Mouse (Mus musculus) MEL (cell line): ENCODE results near the gene Tmbim7. TPM values are rescaled to one million over a fixed set of nuclear protein-coding genes. Genes with fewer than 3 reads are reported as not detected.

ENCODE experiments used
- DNase-seq: peaks from one replicate; pipeline ENCODE4 v3.0.0; 2011; ENCODE audit warnings: low read depth, low spot score
- H3K27ac ChIP-seq: 2 replicates; pipeline ENCODE4 v1.5.1; 2012; ENCODE audit warnings: low read depth, mild to moderate bottlenecking, control low read depth, low read length, moderate library complexity; ENCODE audit not compliant: control insufficient read depth
- H3K27me3 ChIP-seq, 2 experiments: fragments of 150-350 bp in 1 of 2; sonication (generic) in 1 of 2; 2 replicates each; pipeline ENCODE4 v1.6.1; 2012; ENCODE audit warnings: low read length in 2 of 2, mild to moderate bottlenecking in 2 of 2, improper control_type of control experiment in 1 of 2, moderate library complexity in 1 of 2; ENCODE audit not compliant: insufficient read depth in 2 of 2, control insufficient read depth in 1 of 2
- H3K36me3 ChIP-seq, 2 experiments: 2 replicates each; pipeline ENCODE4 v1.6.1; 2012 to 2014; ENCODE audit warnings: low read length in 2 of 2, improper control_type of control experiment in 1 of 2, inconsistent platforms in 1 of 2, mild to moderate bottlenecking in 1 of 2; ENCODE audit not compliant: insufficient read depth in 2 of 2, control insufficient read depth in 1 of 2
- H3K4me1 ChIP-seq, 2 experiments: fragments of 150-350 bp in 1 of 2; sonication (generic) in 1 of 2; 2 replicates each; pipeline ENCODE4 v1.6.1; 2012; ENCODE audit warnings: low read length in 2 of 2, improper control_type of control experiment in 1 of 2, mild to moderate bottlenecking in 1 of 2; ENCODE audit not compliant: insufficient read depth in 2 of 2, control insufficient read depth in 1 of 2
- H3K4me3 ChIP-seq, 2 experiments: fragments of 150-350 bp in 1 of 2; sonication (generic) in 1 of 2; 2 replicates each; pipeline ENCODE4 v1.5.1; 2012; ENCODE audit warnings: low read depth in 2 of 2, low read length in 2 of 2, mild to moderate bottlenecking in 2 of 2, moderate library complexity in 2 of 2, control low read depth in 1 of 2, improper control_type of control experiment in 1 of 2; ENCODE audit not compliant: control insufficient read depth in 1 of 2, insufficient read depth in 1 of 2
- H3K79me2 ChIP-seq: 2 replicates; pipeline ENCODE4 v1.6.1; 2012; ENCODE audit warnings: mild to moderate bottlenecking, low read length, moderate library complexity; ENCODE audit not compliant: control insufficient read depth, poor library complexity, insufficient read depth
- H3K9ac ChIP-seq: 2 replicates; pipeline ENCODE4 v1.6.1; 2012; ENCODE audit warnings: low read depth, mild to moderate bottlenecking, control low read depth, low read length, moderate library complexity; ENCODE audit not compliant: control insufficient read depth, poor library complexity, severe bottlenecking
- H3K9me3 ChIP-seq: fragments of 150-350 bp; sonication (generic); replicated peaks from 2 replicates; pipeline ENCODE4 v1.6.1; 2012; ENCODE audit warnings: mild to moderate bottlenecking, low read length, improper control_type of control experiment, moderate library complexity; ENCODE audit not compliant: insufficient read depth
- CTCF ChIP-seq, 3 experiments: IDR thresholded peaks in 2 of 3; conservative IDR thresholded peaks in 1 of 3; 2 replicates each; pipeline ENCODE4 v1.5.1; 2011 to 2012; ENCODE audit warnings: low read length in 3 of 3, low read depth in 2 of 3, mild to moderate bottlenecking in 2 of 3, improper control_type of control experiment in 1 of 3, inconsistent platforms in 1 of 3, mixed read lengths in 1 of 3, moderate library complexity in 1 of 3; ENCODE audit not compliant: control insufficient read depth in 1 of 3, insufficient read depth in 1 of 3, poor library complexity in 1 of 3, severe bottlenecking in 1 of 3
- ELF1 ChIP-seq: IDR thresholded peaks from 2 replicates; pipeline ENCODE4 v1.6.1; 2014; ENCODE audit warnings: low read depth, mild to moderate bottlenecking, inconsistent platforms, low read length, improper control_type of control experiment, moderate library complexity
- EP300 ChIP-seq, 2 experiments: IDR thresholded peaks; 2 replicates each; pipeline ENCODE4 v1.6.1; 2011; ENCODE audit warnings: improper control_type of control experiment in 2 of 2, low read length in 2 of 2, low read depth in 1 of 2, mild to moderate bottlenecking in 1 of 2
- GABPA ChIP-seq: IDR thresholded peaks from 2 replicates; pipeline ENCODE4 v1.6.1; 2012; ENCODE audit warnings: low read depth, mild to moderate bottlenecking, inconsistent platforms, low read length, improper control_type of control experiment, moderate library complexity
- GATA1 ChIP-seq: IDR thresholded peaks from 2 replicates; pipeline ENCODE4 v1.6.1; 2011; ENCODE audit warnings: low read depth, low read length, improper control_type of control experiment
- HCFC1 ChIP-seq: IDR thresholded peaks from 2 replicates; pipeline ENCODE4 v1.6.1; 2012; ENCODE audit warnings: low read depth, mild to moderate bottlenecking, inconsistent platforms, low read length, improper control_type of control experiment, moderate library complexity
- JUND ChIP-seq: IDR thresholded peaks from 2 replicates; pipeline ENCODE4 v1.6.1; 2011; ENCODE audit warnings: low read depth, mild to moderate bottlenecking, improper control_type of control experiment, low read length
- MAX ChIP-seq: IDR thresholded peaks from 2 replicates; pipeline ENCODE4 v1.6.1; 2011; ENCODE audit warnings: low read length, improper control_type of control experiment
- MXI1 ChIP-seq: IDR thresholded peaks from 2 replicates; pipeline ENCODE4 v1.6.1; 2011; ENCODE audit warnings: mild to moderate bottlenecking, low read depth, low read length, improper control_type of control experiment
- NELFE ChIP-seq: IDR thresholded peaks from 2 replicates; pipeline ENCODE4 v1.6.1; 2011; ENCODE audit warnings: low read depth, low read length, improper control_type of control experiment
- POLR2A ChIP-seq, 2 experiments: IDR thresholded peaks; 2 replicates each; pipeline ENCODE4 v1.6.1; 2011 to 2012; ENCODE audit warnings: low read length in 2 of 2, mild to moderate bottlenecking in 2 of 2, control low read depth in 1 of 2, improper control_type of control experiment in 1 of 2, low read depth in 1 of 2, moderate library complexity in 1 of 2; ENCODE audit not compliant: control insufficient read depth in 1 of 2, insufficient read depth in 1 of 2, poor library complexity in 1 of 2
- RAD21 ChIP-seq: IDR thresholded peaks from 2 replicates; pipeline ENCODE4 v1.6.1; 2011; ENCODE audit warnings: mild to moderate bottlenecking, low read depth, low read length, improper control_type of control experiment
- RCOR1 ChIP-seq: IDR thresholded peaks from 2 replicates; pipeline ENCODE4 v1.6.1; 2012; ENCODE audit warnings: low read depth, mild to moderate bottlenecking, inconsistent platforms, low read length, improper control_type of control experiment
- SIN3A ChIP-seq: IDR thresholded peaks from 2 replicates; pipeline ENCODE4 v1.6.1; 2012; ENCODE audit warnings: low read length, improper control_type of control experiment, inconsistent platforms
- TBP ChIP-seq: IDR thresholded peaks from 2 replicates; pipeline ENCODE4 v1.8.0; 2011; ENCODE audit warnings: low read depth, low read length, improper control_type of control experiment
- TCF12 ChIP-seq: IDR thresholded peaks from 2 replicates; pipeline ENCODE4 v1.6.1; 2014; ENCODE audit warnings: low read depth, mild to moderate bottlenecking, inconsistent platforms, low read length, improper control_type of control experiment, moderate library complexity
- UBTF ChIP-seq: IDR thresholded peaks from 2 replicates; pipeline ENCODE4 v1.6.1; 2012; ENCODE audit warnings: low read depth, mild to moderate bottlenecking, inconsistent platforms, low read length, improper control_type of control experiment, moderate library complexity, borderline replicate concordance; ENCODE audit not compliant: insufficient read depth
- USF2 ChIP-seq, 2 experiments: IDR thresholded peaks; 2 replicates each; pipeline ENCODE4 v1.6.1; 2011 to 2012; ENCODE audit warnings: improper control_type of control experiment in 2 of 2, low read length in 2 of 2, borderline replicate concordance in 1 of 2, inconsistent platforms in 1 of 2, low read depth in 1 of 2, mild to moderate bottlenecking in 1 of 2; ENCODE audit not compliant: insufficient read depth in 1 of 2
- polyA plus RNA-seq, 2 experiments: library from polyadenylated mRNA; stranded (reverse) in 1 of 2; unstranded in 1 of 2; fragments of >175 nt in 1 of 2; fragments of >200 nt in 1 of 2; gene quantifications; 2 replicates each; pipeline versions ENCODE4 v1.2.1 to v1.2.4; 2012; ENCODE audit warnings: low replicate concordance in 2 of 2, low read depth in 1 of 2; ENCODE audit not compliant: insufficient read length in 2 of 2, insufficient read depth in 1 of 2, missing spikeins in 1 of 2
- total RNA-seq: library from RNA; depleted of rRNA; stranded (reverse); fragments of 300-350 nt; gene quantifications from 2 replicates; pipeline ENCODE4 v1.2.3, GENCODE M21; 2012

The Tmbim7 gene
- total and polyA plus RNA-seq, 3 experiments, result 0.06 TPM; not detected in 2

DNA sequence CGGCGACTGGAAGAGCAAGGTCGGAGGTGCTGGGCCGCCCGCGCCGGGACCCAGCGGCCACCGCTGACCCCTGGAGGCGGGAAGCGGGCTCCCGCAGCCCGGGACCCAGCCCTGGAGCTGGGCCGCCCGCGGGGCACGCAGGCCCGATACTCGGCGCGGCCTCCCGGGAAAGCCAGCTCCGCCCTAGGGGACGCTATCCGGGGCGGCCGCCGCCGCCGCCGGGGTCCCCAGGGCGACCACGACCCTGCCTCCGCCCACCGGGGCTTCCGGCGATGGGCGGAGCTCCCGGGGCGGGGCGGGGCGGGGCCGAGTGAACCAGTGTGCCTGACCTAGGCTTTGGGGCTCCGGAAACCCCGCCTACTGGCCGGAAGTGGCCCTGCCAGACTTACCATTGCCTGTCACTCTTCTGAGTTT lies 3.3 kb upstream of the Tmbim7 start:
- Histone ChIP-seq H3K9me3 (no peaks in the 10 kb centered on the region), H3K9ac (peak overlapping the region; percentile 85), H3K4me1 (peaks cover 8 to 28% of the 10 kb centered on the region in 2 experiments), H3K27ac (peak overlapping the region; percentile 77), H3K4me3 (peak overlapping the region; percentile 79 to 90; a peak in 3 of 4 replicates), H3K79me2 (peaks cover 25% of the 10 kb centered on the region), H3K27me3 (no peaks in the 10 kb centered on the region), H3K36me3 (peaks cover 18 to 33% of the 10 kb centered on the region in 2 experiments)
- no peak for TF ChIP-seq GABPA
- no peak for TF ChIP-seq TBP
- TF ChIP-seq GATA1, result no peak
- peak; percentile 63 for TF ChIP-seq NELFE
- no peak for TF ChIP-seq CTCF (IDR thresholded peaks at IDR 0.05 in 2 of 3, conservative IDR thresholded peaks at IDR 0.05 in 1 of 3; ENCODE audit: control insufficient read depth in 1 of 3, insufficient read depth in 1 of 3, low read depth in 2 of 3, low read length in 3 of 3, poor library complexity in 1 of 3, severe bottlenecking in 1 of 3)
- peak; percentile 61 for TF ChIP-seq ELF1
- peak; percentile 46; the same call in 1 of the 2 replicates for TF ChIP-seq HCFC1
- peak; percentile 30; the same call in 1 of the 2 replicates for TF ChIP-seq MXI1
- no peak for TF ChIP-seq JUND
- TF ChIP-seq POLR2A (IDR thresholded peaks at IDR 0.05; ENCODE audit: control insufficient read depth in 1 of 2, insufficient read depth in 1 of 2, low read depth in 1 of 2, low read length in 2 of 2, poor library complexity in 1 of 2), result peak; percentile 73 to 74; a peak in 3 of 4 replicates
- DNase-seq, result peak; percentile 93

DNA sequence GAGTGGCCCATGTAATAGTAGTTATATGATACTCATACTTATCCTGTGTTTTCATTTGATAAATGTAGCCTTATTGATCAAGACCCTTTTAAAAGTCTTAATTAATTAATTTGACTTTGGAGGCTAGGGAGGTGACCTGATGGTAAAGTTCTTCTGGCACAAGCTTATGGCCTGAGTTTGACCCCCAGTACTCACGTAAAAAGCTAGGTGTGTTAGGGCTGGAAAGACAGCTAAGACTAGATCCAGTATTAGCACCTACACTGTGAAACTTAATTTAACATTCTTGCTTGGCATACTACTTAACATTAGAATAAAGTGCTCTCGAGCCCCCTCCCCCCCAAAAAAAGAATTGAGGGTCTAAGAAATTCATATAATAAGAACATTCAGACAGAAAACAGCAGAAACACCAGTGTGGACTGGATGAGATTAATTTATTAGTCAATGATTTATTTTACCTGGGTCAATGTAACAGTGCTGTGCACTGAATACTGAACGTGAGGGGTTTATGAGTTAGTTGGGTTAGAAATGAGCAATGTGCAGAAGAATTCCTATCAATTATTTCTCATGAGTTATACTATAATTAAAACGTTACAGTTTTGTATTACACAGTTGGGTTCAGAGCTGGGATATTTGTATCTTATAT lies 2.7 kb upstream of the Tmbim7 start:
- DNase-seq, result peak; percentile 33
- H3K36me3 ChIP-seq, result peaks cover 13 to 34% of the 10 kb centered on the region in 2 experiments
- H3K79me2 ChIP-seq, result peaks cover 25% of the 10 kb centered on the region
- peak overlapping the region; percentile 8; the same call in 1 of the 2 replicates for H3K27ac ChIP-seq
- H3K9me3 ChIP-seq, result no peaks in the 10 kb centered on the region
- peaks cover 8 to 28% of the 10 kb centered on the region in 2 experiments for H3K4me1 ChIP-seq
- H3K9ac ChIP-seq, result peak overlapping the region; percentile 47
- H3K4me3 ChIP-seq, result peak overlapping the region; percentile 21 to 57; a peak in 2 of 4 replicates
- no peaks in the 10 kb centered on the region for H3K27me3 ChIP-seq
- TF ChIP-seq EP300 (IDR thresholded peaks at IDR 0.05; ENCODE audit: low read depth in 1 of 2, low read length in 2 of 2), result no peak
- TF ChIP-seq SIN3A, result no peak
- TF ChIP-seq JUND, result no peak
- TF ChIP-seq RAD21, result no peak
- TF ChIP-seq CTCF (IDR thresholded peaks at IDR 0.05 in 2 of 3, conservative IDR thresholded peaks at IDR 0.05 in 1 of 3; ENCODE audit: control insufficient read depth in 1 of 3, insufficient read depth in 1 of 3, low read depth in 2 of 3, low read length in 3 of 3, poor library complexity in 1 of 3, severe bottlenecking in 1 of 3), result no peak
- no peak for TF ChIP-seq UBTF
- no peak for TF ChIP-seq RCOR1
- TF ChIP-seq USF2 (IDR thresholded peaks at IDR 0.05; ENCODE audit: borderline replicate concordance in 1 of 2, insufficient read depth in 1 of 2, low read depth in 1 of 2, low read length in 2 of 2), result no peak
- TF ChIP-seq TCF12, result no peak
- TF ChIP-seq MAX, result no peak
- TF ChIP-seq, all 39 proteins: peak for 0
